Mouse (Mus musculus): ENCODE data around the gene A730049H05Rik.

Gene A730049H05Rik

GRCm38 (mm10) chr6:92827360-92827759 lies 11.1 kb downstream of the A730049H05Rik start:
- no peak for DNase-seq (ENCODE audit: low spot score in 2 of 2)

- DNase-seq (ENCODE audit: low spot score in 2 of 2): no peak
Observed at GRCm38 (mm10) chr6:92829148-92829547, 12.9 kb downstream of the A730049H05Rik start.

DNA sequence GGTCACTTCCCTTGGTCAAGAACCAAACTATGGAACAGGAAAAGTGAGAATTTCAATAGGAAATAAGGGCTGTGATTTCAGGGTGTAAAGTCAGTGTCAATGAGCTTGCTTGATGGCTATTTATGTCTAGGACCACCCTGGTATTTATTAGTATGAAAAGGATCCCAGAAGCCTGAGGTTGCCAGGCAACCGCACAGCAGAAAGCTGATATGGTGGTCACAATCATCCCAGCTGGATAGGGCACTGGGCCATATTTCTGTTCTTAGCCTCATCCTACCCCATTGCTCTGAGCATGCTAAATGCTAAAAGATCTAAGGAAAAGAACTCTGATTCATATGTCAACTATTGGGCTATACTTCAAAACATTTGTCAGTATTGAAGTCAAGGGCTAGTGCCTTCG lies 14.8 kb downstream of the A730049H05Rik start:
- no peak for DNase-seq (ENCODE audit: low spot score in 2 of 2)

DNA sequence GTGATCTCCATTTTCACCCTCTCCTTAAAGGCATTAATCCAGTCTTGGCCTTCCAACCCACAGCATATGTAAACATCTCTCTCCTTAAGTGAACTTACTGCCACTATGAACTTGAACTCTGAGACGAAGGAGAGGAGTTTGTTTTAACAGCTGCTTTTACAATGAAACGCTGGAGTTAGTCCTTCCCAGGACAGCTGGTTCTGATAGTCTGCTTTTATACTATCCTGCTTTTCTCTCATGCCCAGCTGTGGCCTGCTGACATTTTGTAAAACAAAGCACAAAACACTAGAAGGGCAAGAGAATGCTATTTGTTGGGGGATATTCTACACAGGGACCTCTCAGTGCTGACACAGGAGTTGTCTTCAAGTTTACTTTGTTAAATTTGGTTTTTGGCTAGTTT lies 25.7 kb downstream of the A730049H05Rik start:
- DNase-seq (ENCODE audit: low spot score in 2 of 2): no peak

DNA sequence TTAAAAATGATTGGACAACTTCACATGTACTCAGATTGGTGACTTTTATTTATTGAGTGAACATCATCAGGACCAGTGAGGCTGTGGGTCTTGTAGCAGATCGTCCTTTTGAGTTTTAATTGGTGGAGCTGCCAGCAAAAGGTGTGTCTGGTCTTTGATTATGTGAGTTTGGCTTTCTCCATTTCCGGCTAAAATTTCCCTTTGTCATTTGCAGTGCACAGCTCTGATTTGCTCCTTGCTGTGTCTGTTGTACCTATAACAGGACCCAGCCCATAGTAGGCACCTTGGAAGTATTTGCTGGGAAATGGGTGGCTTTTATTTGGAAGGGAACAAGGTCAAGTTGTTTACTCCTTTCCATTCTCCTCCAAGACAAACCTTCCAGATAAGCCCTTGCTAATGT lies 27.2 kb downstream of the A730049H05Rik start:
- DNase-seq (ENCODE audit: low spot score in 2 of 2): no peak

DNA sequence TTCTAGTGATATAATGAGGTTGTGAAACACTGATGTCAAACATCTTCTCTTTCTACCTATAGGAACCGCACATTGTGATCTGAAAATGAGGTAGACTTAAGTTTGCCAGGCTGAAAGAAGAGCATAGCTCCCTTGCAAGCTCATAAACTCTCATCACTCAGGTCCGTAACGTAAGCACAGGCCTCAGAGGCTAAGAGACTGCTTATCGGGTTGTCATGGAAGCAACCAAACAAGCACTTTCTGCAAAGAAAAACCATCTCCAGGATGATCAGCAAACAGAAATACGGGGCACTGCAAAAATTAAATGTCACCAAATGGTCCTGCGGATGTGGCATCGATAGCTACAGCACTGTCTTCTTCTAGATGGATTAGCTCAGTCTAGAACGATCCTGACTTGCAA lies 29.6 kb downstream of the A730049H05Rik start:
- no peak for DNase-seq (ENCODE audit: low spot score in 2 of 2)

DNA sequence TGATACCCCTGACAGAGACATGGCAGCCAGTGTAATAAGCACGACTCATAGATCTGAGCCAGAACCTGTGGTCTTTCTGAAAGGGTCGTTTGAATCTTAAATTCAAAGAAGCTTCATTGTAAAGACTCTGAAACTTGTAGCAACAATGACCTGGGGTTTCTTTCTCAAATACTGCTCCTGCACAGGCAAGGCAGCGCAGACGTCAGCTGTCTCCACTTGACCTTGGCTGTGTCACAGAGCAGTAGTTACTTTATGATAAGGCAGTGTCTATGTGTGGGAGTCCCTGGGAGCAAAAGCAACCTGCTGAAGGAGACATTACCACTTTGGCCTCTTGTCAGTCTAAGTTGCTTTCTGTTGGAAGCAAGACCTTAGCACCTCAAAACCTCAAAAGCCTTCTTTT lies 30.3 kb downstream of the A730049H05Rik start:
- no peak for DNase-seq (ENCODE audit: low spot score in 2 of 2)

GRCm38 (mm10) chr6:92849208-92849607 lies 32.9 kb downstream of the A730049H05Rik start:
- DNase-seq (ENCODE audit: low spot score in 2 of 2): no peak

GRCm38 (mm10) chr6:92850250-92850649 lies 34.0 kb downstream of the A730049H05Rik start:
- DNase-seq (ENCODE audit: low spot score in 2 of 2): no peak

- DNase-seq (ENCODE audit: low spot score in 2 of 2): no peak
Observed at GRCm38 (mm10) chr6:92854873-92855272, 38.6 kb downstream of the A730049H05Rik start.

DNA sequence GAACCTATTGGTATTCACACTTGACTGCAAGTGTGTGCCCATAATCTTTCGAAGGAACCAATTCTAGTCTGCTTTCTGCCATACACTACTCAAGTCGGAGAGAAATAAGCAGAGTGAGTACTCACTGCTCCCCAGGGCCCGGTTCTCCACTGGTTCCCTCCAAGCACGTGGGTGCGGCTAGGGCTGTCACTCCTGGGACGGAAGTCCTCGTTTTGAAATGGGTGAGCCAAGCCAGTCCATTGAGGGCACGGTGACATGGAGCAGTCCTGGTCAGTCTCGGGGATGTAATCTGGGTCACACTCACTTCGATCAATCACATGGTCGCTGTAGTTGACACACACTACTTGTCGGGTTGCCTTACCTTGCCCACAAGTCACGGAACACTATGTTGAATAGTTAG lies 41.5 kb downstream of the A730049H05Rik start:
- DNase-seq (ENCODE audit: low spot score in 2 of 2): no peak

- DNase-seq (ENCODE audit: low spot score in 2 of 2): no peak
Observed at GRCm38 (mm10) chr6:92858721-92859510, 42.6 kb downstream of the A730049H05Rik start.

DNA sequence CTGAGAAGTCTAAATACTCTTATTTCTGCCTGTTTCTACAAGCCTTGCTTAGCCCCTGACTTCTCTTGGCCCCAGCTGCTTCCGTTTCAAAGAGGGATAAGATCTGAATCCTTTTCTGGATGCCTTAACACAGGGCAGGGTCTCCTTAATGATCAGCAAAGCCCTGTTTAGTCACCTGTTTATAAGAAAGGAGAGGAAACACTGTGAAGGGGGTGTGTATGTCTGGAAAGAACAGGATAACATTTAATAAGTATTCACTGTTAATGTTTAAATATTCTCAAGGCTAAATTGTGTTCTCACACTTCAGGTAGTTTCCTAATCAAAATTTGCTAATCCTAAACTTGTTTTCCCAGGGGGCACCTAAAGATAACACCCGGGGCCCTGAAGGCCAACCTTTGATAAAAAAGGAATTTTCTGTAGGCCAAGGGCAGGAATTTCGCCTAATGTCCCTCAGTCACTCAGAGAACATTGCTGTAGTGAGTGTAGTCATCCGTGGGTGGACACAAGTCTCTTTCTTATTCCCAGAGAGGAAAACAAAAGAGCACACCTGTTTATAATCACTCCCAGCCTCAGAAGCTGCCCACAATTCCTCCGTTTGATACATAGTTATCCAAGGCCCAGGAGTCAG lies 44.1 kb downstream of the A730049H05Rik start:
- no peak for DNase-seq (ENCODE audit: low spot score in 2 of 2)

DNA sequence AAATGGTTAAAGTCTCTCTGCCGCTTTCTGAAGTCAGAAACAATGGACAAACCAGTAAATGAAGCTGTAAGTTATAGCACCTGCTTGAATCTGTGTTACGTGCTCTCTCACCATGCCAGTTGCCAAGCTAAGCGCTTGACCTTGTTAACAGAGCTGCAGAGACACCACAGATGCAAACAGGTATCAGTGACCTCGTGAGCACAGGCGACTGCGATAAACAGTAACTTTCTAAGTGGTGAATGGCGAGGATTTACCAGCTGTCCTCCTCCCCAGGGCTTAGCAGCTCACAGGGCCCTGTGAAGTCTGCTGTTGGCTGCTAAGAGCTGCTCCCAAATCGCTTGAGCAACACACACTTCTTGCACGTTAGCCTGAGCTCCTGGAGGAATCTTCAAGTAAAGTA lies 46.3 kb downstream of the A730049H05Rik start:
- DNase-seq (ENCODE audit: low spot score in 2 of 2): no peak

GRCm38 (mm10) chr6:92869089-92869581 lies 52.9 kb downstream of the A730049H05Rik start, which contains the start of gene Gm15737:
TSS of gene Gm15737 (plus strand) at chr6:92869357.
- no peak for DNase-seq (ENCODE audit: low spot score in 2 of 2)

- no peak for DNase-seq (ENCODE audit: low spot score in 2 of 2)
Observed at GRCm38 (mm10) chr6:92869582-92870219, 53.4 kb downstream of the A730049H05Rik start.

- DNase-seq (ENCODE audit: low spot score in 2 of 2): no peak
Observed at GRCm38 (mm10) chr6:92871813-92872212, 55.5 kb downstream of the A730049H05Rik start.

GRCm38 (mm10) chr6:92872766-92873165 lies 56.5 kb downstream of the A730049H05Rik start:
- DNase-seq (ENCODE audit: low spot score in 2 of 2): no peak

DNA sequence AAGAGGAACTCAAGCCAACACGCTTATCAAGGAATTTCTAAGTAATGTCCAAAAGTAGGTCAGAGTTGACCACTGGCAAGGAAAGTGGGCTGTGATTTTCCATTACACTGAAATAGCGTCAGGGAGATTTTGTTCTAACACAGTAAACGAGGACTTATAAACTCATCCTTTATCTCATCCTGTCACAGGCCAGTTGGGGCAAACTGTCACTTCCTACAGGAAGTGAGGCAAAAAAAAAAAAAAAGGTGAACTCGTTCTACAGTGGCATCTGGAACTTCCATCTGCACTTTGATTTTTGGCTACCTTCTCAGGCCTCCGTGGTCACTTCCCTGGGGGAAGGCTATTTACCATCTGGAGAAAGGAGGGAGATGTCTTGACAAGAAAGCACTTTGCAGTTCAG lies 58.6 kb downstream of the A730049H05Rik start:
- DNase-seq (ENCODE audit: low spot score in 2 of 2): no peak

- no peak for DNase-seq (ENCODE audit: low spot score in 2 of 2)
Observed at GRCm38 (mm10) chr6:92875340-92875739, 59.1 kb downstream of the A730049H05Rik start.

DNA sequence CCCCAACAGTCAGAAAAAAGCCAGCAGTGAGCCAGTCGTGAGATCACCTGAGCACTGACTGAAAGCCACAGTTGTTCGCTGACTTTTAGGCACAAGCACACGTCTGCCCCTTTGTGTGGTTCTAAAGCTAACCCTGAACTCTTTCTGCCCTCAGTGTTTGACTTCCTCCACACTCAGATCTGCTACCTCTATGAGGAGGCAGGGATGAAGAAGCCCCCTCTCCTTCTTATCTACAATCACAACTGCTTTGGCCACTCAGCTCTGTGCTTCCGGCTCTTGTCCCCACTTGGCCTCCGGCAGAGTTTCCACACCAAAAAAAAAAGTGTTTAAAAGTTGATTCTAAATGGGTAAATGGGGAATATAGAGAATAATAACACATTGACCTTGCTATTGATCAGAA lies 59.8 kb downstream of the A730049H05Rik start:
- DNase-seq (ENCODE audit: low spot score in 2 of 2): no peak

- no peak for DNase-seq (ENCODE audit: low spot score in 2 of 2)
Observed at GRCm38 (mm10) chr6:92877236-92877635, 61.0 kb downstream of the A730049H05Rik start.

DNA sequence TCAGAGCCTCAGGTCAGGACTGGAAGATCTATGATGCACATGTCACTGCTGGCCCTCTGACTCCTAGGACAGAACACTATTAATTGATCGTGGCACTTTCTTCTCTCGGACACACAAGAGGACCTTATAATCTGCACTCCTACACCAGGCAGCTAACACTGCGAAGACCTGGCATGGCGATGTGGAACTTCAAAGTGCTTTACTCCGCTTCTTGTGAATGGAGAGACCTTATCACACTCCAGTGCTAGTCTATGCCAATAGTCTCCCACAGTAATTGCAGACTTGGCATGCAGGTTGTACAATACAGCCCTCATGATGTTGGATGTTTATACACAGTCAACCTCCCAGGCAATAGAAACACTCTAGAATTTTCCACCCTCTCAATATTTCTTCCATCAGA lies 62.5 kb downstream of the A730049H05Rik start:
- no peak for DNase-seq (ENCODE audit: low spot score in 2 of 2)

All from spleen, postnatal 14 days (tissue).